Mouse (Mus musculus) mouse embryonic stem cell (cell line): Measurements from ENCODE around the gene Olfr1255.

ENCODE experiments used
- in situ Hi-C, 2 experiments: fragments of 300-500 bp; cut with MboI; formaldehyde crosslinking; loops; 1 replicate in 1 of 2; 3 replicates in 1 of 2; pipeline ENCODE4 v1.14.3; 2019 to 2020; ENCODE audit warnings: low sequenced_read_pairs in 2 of 2, low pct_unique_long_range_greater_than_20kb in 1 of 2, mixed read lengths in 1 of 2; ENCODE audit not compliant: unreplicated experiment in 1 of 2

The Olfr1255 gene

GRCm38 (mm10) chr2:89811751-89812150 lies at the start of gene Olfr1255:
TSS of gene Olfr1255 (plus strand) at chr2:89812051.
- in situ Hi-C loops = no loop called here

DNA sequence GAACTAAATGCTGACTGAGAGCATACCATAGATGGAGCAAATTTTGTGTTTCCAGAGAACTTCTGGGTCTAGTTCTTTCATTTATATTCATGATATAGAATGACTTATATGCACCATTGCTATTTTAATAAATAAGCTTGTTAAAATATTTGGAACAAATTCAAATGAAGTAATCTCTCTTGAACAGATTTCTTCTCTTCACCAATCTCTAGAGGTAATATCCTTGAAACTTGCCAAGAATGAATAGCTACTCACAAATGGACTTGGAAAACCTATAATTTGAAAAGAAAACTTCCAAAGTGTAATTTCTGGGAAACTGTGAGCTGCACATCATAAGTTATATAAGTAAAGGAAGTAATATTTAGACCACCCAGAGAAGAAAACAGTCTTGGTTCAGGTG lies 18.3 kb upstream of the Olfr1255 start, which contains the start of gene Olfr1254:
Olfr1254 (minus strand) TSS at position 101 of the 400 bp plus-strand sequence.
- in situ Hi-C loops = no loop called here

- in situ Hi-C loops = no loop called here
These were observed 12.3 kb upstream of the Olfr1255 start for GRCm38 (mm10) chr2:89799583-89799982.

DNA sequence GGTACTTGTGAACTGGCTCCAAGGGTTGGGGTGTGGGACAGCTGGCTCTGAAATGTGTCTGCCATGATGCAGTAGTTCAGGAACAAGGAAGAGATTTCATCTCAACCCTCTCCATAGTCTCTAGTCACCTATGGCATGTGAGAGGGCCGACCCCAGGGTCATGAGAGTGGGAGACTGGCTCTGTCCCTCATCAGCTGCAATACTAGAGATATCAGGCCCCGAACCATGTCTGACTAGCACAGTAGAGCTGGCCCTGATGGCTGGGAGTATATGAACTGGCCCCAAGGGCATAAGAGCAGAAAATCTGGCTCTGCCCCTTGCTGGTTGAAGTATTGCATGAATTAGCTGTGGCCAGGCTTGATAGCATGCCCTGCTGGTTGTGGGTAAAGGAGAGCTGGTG lies 1.1 kb upstream of the Olfr1255 start:
- in situ Hi-C loops = no loop called here

DNA sequence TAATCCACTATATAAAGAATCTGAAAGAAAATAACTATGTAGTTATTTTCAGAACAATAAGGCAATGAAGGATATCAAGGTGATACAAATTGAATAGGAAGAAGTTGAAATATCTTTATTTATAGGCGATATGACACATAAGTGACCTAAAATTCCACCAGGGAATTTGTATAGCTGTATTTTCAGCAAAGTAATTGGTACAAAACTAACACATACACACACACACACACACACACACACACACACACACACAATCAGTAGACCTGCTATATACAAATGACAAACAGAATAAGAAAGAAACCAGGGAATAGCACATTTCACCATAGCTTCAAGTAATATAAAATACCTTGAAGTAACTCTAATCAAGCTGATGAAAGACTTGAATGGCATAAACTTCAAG lies 8.4 kb downstream of the Olfr1255 start:
- in situ Hi-C loops = no loop called here

DNA sequence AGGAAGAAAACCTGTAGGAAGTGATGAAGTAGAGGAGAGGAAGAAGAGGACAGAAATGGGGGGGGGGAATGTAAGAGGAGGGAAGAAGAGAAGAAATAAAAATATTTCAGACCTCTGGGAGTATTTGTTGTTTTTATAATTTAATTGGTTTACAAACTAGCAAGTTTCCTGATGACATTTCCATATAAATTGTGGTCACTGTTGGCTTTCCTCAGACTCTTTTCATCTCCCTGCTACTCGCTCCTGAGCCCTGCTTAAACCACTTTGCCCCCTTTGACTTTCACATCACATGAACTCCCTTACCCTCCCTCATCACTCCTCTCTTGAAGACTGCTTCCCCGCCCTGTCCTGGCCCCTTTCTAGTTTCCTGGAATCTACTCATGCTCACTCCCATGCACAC lies 29.6 kb downstream of the Olfr1255 start, which contains the start of gene Olfr1256:
Olfr1256 (minus strand) TSS at position 101 of the 400 bp plus-strand sequence.
- in situ Hi-C loops = no loop called here

DNA sequence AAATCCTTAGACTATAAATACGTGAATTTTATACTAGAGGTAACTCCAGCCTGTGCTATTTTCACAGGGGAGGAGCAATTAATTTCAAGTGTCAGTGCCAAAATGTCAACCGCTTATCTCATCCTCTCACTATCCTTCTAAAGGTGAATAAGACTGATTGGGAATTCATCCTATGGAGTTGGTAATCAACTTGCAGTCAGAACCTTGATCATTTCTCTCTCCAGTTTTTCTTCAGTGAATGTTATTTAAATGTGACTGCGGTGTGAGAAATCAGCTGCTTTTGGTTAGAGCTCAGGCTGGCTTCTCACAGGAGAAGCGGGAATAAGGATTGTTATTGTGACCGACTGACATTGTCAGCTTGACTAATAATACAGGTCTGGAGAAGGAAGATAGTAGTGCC lies 36.3 kb downstream of the Olfr1255 start, which contains the start of gene Olfr48:
Olfr48 (minus strand) TSS at position 101 of the 400 bp plus-strand sequence.
- in situ Hi-C loops = no loop called here

GRCm38 (mm10) chr2:89849230-89849629 lies 37.4 kb downstream of the Olfr1255 start:
- in situ Hi-C loops = no loop called here
